Mouse (Mus musculus) urinary bladder, postnatal 14 days (tissue): ENCODE results near the gene Eif4e1b.

Experiments
- DNase-seq: peaks from one replicate; pipeline ENCODE4 v3.0.0; 2021; ENCODE audit warnings: low spot score

Gene Eif4e1b

DNA sequence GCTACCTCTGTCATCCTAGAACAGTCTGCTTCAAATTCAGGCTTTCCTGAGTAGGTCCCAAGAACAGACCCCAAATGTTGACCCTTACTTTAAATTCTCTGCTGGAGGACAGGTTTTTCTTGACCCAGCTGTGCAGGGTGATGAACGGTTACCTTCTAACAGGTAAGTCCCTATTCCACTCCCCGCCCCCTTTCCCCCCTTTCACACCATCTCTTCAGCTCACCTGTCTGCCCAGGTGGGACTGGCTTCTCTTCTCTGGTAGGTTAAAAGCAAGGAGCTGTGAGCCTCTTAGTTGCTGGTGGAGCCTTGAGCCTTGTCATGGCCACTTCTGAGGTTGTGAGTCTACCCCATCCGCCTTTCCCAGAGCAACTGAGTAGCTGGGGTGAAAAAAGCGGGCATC lies at the start of gene Eif4e1b:
TSS of gene Eif4e1b (plus strand) at position 301 of the 400 bp plus-strand sequence.
- no peak for DNase-seq

DNA sequence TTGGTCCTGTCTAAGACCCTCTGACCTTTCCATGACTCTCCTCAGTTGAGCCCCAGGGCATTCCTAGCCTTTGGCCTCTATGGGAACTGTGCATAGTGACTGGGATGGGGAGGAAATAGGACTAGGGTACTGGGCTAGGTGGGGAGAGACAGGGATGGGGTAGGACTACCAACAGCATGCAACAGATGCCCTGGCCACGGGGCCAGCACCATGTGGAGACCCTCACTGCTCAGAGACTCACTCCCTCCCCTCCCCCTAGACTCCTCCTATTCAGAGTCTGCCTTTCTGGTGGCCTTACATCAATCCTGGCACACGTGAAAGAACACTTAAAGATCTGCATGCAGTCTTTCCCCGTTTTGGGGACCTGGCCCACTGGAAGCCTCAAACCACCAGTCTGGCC lies 46.9 kb upstream of the Eif4e1b start:
- no peak for DNase-seq

DNA sequence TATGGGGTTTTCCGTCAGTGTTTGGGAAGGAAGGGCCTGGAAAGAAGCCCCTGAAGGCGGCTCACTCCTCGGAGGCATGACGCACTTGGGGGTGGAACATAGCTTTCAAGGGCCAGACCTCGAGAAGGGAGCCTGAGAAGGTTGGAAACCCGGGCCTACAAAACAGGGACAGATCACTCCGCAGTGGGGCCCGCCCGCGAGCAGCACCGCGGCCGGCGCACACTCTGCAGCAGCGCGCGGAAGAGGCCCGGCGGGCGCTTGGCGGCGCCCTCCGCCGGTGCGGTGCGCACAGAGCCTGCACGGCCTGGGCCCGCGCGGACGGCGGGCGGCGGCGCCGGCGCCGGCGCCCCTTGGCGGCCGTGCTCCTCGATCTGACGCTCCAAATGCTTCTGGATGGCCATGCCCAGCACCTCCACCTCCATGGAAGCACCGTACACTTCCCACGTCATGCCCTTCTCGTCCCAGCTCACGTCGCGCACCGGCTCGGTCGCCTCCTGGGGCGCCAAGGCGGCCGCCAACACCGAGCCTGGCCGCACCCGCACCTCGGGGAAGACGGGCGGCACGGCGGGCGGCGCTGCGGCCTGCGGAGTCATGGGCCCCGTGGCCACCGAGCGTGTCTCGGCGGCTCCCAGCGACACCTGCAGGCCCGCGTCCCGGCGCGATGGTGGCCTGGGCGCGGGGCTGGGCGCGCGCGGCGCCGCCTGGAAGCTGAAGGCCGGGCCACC lies 46.1 kb upstream of the Eif4e1b start:
- DNase-seq: peak; percentile 26

DNA sequence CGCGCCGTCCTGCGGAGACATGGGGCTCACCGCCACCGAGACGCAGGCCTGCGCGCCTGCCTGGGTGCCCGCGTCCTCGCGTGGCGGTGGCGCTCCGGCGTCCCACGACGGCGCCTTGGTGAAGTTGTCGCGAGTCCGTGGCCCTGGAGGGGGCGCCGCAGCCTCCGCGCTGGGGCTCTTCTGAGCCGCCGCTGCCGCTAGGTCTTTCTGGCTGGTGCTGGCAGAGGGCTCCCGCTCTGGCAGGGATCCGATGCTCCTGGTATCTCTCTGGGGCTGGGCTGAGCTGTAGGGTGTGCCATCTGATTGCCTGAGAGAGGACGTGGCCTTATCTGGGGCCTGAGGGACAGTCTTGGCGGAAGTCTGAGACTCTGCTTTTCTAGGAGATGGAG lies 45.6 kb upstream of the Eif4e1b start:
- DNase-seq: no peak

DNA sequence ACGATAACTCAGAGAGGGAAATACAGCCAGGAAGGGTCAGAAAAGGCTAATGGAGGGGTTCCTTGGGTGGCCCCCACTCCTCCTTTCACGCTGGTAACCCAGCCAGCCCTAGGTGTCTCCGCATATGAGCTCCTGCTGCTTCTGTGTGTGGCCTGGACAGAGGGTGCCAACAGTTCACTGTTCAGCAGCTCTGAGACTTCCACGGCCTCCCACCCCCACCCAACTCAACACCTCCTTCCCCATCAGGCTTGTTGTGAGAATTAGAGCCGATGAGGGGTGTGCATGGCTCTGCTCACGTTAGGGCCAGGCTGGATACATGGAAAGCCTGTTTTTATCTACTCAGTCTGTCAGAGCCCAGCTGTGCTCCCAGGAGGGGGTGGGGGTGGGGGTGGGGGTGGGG lies 37.7 kb upstream of the Eif4e1b start:
- DNase-seq: no peak

DNA sequence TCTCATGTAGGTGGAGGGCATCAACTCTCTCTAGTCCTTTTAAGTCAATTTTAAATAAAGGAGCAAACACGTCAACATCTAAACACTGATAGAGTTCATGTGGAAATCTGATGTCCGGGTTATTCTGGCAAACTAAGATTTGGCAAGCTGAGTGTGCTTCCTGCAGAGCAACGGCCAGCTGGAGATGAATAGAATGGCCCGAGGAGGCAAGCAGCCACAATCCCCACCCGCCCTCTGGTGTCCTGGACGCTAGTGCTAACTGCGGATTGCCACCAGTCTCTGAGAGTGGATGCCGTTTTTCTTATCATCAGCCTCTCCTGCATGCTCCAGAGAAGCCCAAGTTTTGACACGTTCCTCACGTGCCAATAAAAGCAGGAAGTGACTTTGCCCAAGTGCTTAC lies 36.9 kb upstream of the Eif4e1b start:
- DNase-seq: no peak

DNA sequence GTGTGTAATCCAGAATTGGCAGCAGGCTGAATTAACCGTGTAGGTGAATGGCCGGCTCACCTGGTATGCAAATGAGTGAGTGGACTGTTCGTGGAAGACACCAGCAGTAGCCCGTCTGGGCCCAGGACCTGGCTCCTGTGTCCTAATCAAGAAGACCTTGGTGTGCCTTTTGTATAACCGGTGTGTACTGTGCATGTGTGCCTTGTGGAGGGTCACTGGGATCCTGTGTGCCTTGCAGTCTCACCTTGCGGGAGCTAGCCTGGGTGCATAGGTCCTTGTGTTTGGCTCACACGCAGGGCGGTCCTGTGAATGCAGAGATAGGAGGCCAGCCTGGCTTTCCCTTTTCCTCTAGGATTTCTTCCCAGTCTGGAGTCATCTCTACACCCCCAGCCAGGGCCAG lies 35.6 kb upstream of the Eif4e1b start:
- no peak for DNase-seq

DNA sequence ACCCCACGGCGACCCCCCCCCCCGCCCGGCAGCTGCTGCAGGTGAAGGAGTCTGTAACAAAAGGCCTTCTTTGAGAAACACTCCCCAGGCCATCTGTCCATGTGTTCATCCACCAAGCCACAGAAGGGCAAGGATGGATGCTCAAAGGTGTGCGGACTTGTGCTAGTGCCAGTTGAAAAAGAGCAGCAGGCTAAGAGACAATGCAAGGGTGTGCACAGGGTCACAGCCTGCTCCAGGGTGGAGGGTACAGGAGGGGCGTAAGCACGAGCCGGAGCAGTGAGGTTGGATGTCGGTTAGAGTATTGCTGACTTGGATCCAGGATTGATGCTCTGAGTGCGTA lies 35.1 kb upstream of the Eif4e1b start:
- no peak for DNase-seq

DNA sequence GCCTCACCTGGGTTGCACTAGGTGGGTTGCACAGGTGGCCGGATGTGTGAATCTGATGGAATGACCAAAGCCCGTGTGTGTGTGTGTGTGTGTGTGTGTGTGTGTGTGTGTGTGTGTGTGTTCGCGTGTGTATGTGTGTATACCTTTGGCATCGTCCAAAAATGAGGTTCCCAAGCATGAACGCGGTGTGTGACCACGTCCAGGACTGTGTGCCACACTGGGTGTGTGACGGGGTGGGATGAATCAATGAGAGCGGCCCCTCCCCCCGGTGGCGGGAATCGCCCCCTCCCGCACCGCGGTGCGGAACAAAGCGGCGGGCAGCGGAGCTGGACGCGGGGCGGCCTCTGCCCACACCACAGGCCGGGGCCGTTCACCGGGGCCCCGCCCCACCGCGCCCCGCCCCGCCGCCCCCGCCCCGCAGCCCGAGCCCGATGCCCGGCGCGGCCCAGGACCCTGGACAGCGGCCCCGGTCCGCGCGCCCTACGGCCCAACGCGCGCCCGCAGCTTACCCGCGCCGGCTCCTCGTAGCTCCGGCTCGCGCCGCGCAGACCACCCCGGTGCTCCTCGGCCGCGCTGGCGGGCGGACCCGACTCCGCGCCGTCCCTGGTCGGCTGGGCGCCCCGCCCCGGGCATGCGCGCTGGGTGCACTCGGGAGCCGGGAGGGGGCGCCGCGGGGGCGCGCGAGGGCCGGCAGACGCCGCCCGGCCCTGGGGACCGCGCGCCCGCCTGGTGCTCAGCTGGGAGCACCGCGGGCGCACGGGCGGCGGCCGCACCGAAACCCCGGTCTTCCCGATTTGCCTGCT lies 34.5 kb upstream of the Eif4e1b start:
- DNase-seq: no peak

DNA sequence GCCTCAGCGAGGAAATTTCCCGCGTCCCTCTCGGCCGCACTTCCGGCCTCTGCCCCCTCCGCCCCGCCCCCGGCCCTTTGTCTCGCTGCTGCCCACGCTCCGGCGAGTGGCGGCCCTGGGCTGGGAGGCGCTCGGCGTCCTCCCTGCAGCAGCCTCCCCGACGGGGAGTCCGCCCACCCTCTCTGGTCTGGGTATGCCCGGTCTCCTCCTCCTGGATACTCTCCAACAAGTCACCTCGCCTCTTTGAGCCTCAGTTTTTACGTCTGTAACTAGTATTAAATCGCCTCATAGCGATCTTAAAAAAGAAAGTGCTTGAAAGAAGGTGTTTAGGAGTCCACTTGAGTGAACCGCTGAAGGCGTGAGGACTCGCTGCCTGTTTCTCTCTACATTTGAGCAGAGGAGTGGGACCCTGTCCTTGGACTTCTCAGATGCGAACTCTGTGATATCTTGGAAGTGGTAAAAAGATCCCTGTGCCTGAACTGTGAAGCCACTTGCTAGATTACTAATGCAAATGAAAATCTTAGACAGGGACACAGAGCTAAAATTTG lies 33.9 kb upstream of the Eif4e1b start, which contains the start of gene Gprin1:
TSS of gene Gprin1 (minus strand) at position 11 of the 548 bp plus-strand sequence.
- no peak for DNase-seq

DNA sequence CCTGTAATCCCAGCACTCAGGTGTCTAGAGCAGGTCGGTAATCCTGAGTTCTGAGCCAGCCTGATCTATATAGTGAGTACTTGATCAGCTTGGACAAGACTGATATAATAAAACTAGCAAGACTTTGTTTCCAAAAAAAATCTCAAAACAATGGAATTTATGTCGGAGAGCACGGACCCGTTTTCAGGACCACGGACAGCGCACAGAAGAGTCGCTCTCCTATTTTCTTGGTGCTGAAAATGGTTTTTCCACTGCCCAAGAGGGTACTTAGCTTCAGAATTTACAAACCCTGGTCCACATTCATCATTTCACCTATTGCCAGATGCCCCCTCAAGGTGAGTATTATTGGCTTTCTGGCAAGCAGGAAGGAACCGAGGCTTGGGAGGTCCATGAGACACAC lies 33.1 kb upstream of the Eif4e1b start:
- peak; percentile 28 for DNase-seq

DNA sequence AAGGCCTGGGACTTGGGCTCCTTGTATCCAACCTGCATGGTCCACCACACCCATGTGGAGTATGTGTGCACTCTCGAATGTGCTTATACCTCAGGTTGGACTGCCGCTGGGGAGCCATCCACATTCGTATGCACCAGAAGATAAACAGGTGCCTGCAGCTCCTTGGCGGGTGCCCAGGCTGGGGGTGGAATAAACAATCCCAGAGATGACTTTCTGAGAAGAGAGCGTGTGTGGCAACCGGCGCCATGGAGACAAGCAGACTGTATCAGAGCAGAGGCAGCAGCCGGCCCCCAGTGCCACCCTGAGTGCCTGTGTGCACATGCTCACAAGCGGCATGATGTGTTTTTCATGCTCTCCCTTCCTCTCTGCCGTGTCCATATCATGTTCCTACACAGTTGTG lies 31.1 kb upstream of the Eif4e1b start:
- no peak for DNase-seq

DNA sequence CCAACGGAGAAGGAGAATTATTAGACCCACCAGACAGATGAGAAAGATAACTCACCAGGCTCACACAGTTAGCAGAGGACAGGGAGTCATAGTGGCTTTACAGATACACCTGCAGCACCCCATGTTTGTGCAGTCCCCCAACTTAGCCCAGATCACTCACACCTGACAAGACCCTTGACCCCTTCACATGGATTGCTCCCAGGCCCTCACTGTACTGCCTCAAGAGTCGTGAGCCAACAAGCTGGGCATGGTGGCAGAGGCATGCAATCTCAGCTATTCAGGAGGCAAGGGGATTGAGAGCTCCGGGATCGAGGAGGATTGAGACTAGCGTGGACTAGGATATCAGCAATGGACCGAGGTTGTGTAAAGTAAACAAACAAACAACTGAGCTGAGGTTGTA lies 30.1 kb upstream of the Eif4e1b start:
- DNase-seq: no peak

DNA sequence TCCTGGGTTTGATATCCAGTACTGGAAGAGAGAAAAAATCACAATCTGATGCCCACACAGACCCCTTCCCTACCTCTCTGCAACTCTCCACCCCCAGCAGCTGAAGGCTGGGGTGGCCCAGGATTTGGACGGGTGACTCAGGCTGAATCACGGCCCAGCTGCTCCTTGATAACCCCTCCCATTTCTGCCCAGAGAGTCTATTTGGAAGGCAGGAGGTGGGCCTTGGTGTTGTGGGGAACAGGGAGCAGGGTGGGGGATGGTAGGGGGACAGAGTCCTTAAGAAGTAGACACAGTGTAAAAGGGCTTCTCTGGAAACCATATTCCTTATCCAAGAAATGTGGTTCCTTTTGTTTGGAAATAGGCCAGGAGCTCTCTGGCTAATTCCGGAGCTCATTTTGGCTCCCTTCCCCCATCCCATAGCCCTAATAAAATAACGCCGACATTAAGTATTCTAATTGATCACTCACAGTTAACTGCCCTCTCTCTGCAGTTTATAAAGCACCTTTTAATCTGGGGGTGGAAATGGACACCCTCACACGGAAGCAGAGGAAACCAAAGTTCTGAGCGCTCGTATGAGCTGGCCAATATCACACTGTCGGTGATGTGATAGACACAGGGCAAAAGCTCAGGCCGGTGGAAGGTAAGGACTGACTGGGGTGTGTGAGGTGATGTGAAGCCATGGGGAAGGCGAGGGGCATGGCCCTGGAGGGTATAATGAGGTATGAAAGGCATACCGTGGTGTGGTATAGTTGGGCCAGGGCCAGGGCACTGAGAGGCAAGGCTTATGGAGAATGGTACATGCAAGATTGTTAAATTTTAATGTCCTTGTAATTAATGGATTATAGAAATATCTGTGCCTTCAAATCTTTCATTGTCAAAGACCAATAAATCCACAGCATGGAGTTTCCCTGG lies 29.4 kb upstream of the Eif4e1b start:
- no peak for DNase-seq

DNA sequence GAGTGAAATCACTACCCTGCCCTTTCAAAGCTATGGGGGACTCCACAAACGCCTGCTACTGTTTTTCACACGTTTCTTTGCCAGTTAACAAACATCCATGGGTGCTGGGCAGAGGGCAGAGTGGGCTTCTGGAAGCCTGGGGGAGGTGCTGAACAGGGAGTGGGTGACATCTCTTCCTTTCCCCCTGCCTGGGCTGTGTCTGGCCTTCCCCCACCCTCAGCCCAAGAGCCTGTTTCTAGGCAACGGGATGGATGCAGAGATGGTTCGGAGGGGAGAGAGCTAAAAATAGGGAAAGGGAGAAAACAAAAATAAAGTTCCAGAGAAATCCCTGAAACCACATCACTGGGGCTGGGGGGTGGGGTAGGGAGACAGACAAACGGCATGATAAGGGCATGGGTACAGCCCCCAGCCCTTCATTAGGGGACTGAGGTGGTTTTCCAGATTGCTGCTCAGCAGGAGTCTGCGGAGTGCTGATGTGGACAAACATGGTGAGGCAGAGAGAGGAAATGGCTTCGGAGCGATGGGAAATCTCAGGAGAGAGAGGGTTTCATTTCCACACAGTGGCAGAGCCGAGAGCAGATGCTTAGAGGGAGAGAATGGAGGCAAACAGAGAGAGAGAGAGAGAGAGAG lies 28.5 kb upstream of the Eif4e1b start:
- DNase-seq: no peak

DNA sequence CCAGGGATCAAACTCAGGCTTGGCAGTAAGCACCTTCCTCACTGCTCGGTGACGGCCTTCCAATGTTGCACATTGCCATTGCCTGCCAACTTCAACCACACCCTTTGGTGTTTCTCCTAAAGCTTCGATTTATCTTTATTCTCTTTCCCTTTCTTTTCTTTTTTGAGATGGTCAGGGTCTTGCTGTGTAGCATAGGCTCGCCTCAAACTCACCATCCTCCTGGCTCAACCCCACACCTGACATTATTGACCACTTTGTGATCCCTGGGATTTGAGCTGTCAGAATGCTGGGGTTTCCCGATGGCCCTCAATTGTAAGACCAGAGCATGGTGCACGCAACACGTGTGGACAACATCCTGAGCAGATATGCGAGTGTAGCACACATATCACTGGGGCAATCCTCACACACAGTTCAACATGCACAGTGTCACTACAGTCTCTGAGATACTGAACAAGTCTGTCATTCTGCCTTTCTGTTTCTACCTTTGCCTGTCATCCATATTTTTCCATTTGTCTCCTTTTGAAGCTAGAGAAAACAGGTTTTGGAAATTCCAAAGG lies 27.6 kb upstream of the Eif4e1b start:
- no peak for DNase-seq

DNA sequence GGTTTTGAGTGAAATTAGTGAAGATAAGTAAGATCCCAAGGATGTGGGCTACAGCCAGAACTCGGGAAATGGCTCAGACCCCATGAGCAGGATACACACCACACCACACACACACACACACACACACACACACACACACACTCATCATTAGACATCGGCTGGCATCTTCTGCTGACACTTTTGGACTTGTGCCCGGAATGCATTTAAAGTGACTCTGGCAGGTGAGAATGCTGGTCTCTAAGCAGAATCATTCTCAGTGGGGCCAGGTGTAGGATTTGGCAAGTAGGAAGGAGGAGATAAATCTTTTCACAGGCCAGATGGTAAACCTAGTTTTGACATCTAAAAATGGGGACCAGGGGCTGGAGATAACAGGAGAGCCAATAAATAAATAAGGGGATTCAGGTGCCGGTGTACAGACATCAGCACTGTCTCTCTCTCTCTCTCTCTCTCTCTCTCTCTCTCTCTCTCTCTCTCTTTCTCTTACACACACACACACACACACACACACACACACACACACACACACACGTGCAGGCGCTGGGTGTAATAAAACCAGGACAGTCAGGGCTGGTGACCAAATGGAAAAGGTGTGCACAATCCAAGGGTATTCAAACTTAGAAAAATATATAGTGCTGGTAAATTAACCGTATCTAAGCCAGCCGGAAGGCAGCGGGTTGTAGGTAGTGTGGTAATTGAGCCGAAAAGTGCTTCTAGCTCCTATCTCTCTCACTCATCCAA lies 26.5 kb upstream of the Eif4e1b start:
- DNase-seq: no peak

DNA sequence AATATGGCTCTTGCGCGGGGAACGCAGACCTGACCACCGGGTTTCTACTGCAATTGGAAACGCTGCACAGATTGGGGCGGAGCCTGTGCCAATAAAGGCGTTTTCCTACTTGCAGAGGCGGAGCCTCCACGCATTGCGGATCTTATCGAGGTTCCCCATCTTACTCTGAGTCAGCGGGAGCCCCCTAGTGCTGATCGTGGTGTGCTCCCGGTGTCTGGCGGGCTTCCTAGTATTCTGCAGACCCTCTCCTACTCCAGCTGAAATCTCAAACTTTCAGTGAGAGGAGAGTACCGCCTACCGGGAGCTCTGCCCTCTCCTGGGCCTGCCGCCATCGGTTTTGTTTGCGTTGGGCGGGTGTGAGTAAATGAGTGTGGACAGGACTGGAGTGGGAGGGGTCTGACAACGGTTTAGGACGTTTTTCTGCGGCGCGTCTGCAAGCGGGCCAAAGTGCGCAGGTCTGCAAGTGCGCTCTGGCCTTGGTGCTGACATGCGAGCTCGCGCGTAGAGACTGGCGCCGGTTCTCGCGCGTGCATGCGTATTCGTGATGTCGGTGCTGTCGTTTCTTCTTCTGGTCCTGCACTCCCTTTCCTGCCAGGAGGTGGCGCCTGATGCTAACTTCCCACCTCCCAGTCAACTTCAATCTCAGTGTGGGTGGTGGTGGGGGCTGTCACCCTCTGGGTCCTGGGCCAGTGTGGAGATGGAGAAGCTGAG lies 25.6 kb upstream of the Eif4e1b start:
- peak; percentile 77 for DNase-seq

DNA sequence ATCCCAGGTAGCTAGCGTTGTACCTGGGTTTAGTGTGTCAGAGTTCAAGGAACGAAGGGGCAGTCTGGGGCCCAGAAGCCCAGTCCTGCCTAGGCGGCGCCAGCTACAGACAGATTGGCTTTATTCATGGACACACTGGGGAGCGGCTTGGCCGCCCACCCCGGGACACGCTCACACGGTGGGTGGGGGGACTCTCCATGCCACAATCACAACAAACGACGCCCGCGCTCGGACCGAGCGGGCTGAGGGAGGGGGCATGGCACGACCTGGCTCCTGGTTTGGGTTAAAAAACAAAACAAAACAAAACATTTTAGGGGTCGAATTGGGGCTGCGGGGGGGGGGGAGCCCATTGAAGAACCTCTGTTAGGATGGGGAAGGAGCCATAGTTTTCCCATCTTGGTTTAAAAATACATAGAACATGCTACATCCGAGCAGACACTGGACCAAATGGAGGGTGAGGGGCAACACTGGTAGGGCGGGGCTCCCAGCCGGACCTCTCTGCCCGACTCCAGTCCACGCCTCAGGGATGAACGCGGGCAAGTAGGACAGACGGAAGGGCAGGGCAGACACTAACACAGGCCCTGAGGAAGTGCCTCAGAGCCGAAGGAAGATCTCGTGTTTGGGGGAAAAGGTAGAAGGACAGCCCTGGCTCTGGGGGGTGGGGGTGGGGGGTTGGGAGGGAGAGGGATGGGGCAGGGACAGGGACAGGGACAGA lies 24.9 kb upstream of the Eif4e1b start:
- DNase-seq: no peak

DNA sequence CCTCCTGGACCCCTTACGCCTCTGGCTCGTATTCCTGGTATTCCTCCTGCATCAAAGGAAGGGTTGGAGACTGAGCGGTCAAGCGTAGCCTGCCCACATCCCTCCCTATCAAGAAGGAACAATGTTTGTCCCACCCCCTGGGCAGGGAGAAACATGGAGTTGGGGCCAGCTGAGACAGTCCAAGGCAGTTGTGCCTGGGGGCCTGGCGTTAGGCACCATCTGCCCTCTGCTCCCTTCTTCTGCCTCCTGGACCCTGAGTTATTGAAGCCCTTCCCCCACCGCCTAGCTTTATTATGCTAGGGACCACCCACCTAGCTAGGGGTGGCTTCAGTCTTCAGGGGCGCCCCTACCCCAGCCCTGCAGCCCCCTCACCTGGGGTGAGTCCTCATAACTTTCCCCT lies 24.3 kb upstream of the Eif4e1b start:
- DNase-seq: no peak
